Mouse (Mus musculus) megakaryocyte, embryonic 14.5 days (primary cell): ENCODE results near the gene Gm49361.

ENCODE experiments used
- FLI1 ChIP-seq: IDR thresholded peaks from 2 replicates; pipeline ENCODE4 v1.6.1; 2012; ENCODE audit warnings: low read length, inconsistent platforms, mixed read lengths
- GATA1 ChIP-seq: IDR thresholded peaks from 3 replicates; pipeline ENCODE4 v1.6.1; 2012; ENCODE audit warnings: mixed read lengths, low read length, inconsistent platforms, borderline replicate concordance

- TF ChIP-seq GATA1: no peak
- TF ChIP-seq FLI1: no peak
Observed at GRCm38 (mm10) chr14:57789311-57789710, 43.4 kb upstream of the Gm49361 start.
